Mouse (Mus musculus) left cerebral cortex, adult 6 months (tissue): ENCODE measurements around the gene Ilk. TPM values are rescaled to one million over a fixed set of nuclear protein-coding genes. Genes with fewer than 3 reads are reported as not detected.

Source experiments
- long read RNA-seq, 2 experiments: library from polyadenylated mRNA; unstranded; transcript quantifications; one replicate each; pipeline ENCODE4 v2.0.0; 2019 to 2020
- polyA plus RNA-seq: library from polyadenylated mRNA; unstranded; fragments of <200 nt; fragmentation: Nextera tagmentation; gene quantifications from 2 replicates; pipeline ENCODE4 v1.2.3, GENCODE M21; 2021

The Ilk gene
- 53.5 and 86.9 TPM in 2 replicates for polyA plus RNA-seq
- long read RNA-seq, experiment 1, transcript Ilk-212 (13 exons, 1,749 nt): minor isoform, 9 of 411 reads
- long read RNA-seq, experiment 1, transcript Ilk-201 (13 exons, 1,795 nt): major isoform, 315 of 411 reads
- long read RNA-seq, experiment 1, partial matches to known transcripts: 30 of 411 reads
- long read RNA-seq, experiment 1, other reads (novel, unspliced or antisense): 57 of 411 reads
- long read RNA-seq, experiment 2, transcript Ilk-201 (13 exons, 1,795 nt): major isoform, 45 of 69 reads
- long read RNA-seq, experiment 2, partial matches to known transcripts: 19 of 69 reads
- long read RNA-seq, experiment 2, other reads (novel, unspliced or antisense): 4 of 69 reads

DNA sequence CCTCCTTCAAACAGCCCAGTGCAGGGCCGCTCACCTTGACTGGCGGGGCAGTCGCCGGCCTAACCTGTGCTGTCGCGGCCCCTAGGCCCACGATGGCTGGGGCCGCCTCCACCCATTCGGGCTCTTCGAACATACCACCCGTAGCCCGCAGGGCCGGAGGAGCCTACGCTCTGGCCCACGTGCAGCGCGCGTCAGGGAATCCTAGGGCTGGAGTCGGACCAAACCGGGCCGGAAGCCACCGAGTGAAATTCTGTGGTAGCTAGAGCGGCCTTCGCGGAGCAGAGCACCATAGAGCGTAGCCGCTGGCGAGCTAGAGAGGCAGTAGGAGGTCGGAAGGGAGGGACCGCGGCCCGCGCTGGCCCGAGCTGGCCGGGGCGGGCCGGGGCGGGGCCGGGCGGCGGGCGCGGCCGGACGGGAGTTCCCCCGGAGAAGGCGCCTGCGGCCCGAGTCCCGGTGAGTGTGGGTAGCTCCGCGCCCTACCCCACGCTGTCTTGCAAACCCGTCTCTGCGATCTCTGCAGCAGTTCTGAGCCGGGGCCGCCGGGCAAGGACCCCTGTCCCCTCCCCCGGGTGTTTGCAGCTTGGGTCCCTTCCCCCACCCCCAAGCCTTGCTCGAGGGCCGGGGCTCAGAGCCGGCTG, at the start of gene Ilk:
Ilk (plus strand) TSS at position 329 of the 638 bp plus-strand sequence.

DNA sequence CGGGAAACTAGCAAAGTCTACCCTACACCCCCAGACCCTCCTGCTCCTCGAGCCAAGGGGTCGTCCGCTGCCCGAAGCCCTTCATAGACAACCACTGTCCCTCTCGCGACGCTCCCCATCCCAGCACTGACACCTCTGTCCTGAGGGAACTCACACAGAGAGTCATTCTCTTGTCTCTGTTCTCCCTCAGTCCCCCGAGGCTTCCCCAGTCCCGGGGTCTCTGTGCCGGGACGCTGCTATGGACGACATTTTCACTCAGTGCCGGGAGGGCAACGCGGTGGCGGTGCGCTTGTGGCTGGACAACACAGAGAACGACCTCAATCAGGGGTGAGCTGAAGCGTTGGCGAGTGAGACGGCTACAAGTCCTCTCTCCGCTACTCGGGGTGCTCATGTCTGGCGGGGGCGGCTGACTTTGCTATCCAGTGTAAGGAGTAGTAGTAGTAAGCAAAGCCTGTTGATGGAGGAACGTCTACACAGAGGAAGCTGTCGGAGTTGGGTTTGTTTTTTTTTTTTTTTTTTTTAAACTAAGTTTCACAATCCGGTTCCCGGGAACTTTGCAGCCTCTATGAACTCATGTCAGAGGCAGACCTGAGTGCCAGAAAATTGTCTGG, 624 bp downstream of the Ilk start, which contains the start of gene Rrp8:
Rrp8 (minus strand) TSS at position 475 of the 611 bp plus-strand sequence.

DNA sequence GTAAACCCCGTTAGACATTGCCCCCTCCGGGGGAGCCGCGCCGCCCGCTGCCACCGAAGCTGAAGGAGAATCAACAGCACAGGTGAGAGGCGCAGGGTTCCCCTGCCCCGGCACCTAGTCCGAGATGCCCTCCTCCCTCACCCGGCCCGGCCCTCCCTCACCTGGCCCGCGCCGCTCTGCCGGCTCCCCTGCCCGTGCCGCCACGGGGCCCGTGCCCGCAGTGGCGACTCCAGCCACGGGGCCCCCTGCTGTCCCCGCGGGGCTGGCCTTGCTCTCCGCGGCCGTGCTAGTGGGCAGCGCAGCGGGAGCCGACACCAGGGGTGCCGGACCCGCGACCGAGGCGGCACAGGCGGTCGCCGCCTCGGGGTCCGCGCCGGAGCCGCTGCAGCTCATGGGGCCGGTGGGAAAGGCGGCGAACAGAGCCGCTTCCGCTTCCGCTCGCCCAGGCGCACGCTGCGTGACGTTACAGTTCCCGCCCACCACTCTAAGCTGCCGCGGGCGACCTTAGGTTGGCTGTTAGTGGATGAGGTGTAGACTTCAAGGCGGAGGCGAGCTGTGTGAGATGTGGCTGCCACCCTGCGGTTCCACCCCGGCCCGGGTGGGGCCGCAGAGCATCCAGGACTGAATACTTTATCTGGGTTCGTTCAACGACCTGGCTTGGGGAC, 7.7 kb downstream of the Ilk start, which contains the start of gene Taf10:
Taf10 (minus strand) TSS at position 436 of the 665 bp plus-strand sequence.

DNA sequence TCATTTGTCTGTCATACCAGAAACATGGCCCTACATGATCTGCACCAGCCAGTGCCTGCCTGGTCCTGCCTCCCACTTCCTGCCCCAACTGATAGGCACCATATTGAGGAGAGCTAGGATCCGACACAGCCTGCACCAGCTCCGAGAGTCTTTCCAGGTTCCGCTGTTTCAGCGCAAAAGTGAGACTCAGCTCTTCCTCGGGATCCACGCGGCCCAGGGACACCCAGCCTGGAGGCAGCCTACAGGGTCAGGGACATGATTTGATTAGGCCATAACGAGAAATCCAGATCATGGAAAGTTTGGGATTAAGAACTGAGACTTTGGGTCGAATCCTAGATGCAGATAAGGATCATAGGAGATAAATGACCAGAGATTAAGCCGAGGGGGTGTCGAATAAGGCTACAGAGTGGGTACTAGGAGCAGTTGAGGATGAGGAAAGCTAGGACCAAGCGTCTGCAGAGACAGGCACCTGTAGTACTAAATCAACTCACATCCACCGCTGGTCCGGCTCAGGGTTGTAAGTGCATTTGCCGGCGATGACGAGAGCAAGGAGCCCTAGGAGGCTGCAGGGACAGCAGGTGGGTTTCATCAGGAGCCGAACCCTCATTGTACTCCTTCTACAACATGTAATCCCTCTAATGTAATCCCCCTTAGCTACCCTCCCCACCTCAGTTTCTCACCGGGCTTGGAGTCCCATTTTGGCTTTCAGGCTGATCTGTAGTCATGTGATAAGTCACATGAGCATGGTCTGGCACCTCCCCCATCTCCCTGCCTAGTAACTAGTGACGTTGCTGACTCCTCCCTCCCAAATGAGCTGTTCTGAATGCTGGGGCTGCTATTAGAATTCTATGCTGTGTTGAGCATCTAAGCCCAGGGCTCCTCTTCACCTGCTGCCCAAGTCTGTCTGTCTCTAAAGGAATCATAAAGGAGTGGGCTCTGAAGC, 15.4 kb downstream of the Ilk start, which contains the start of gene Tpp1:
Tpp1 (minus strand) TSS at position 745 of the 943 bp plus-strand sequence.

GRCm38 (mm10) chr7:105787285-105788140, 51.1 kb downstream of the Ilk start, which contains the start of gene Dchs1:
Gene Dchs1 (minus strand): TSS chr7:105787654.

Other genes starting within 250 kb of the Ilk start
- gene Smpd1, start 182.2 kb upstream of the Ilk start, polyA plus RNA-seq: 91.4 and 99.7 TPM in 2 replicates
- gene Apbb1, start 154.9 kb upstream of the Ilk start, polyA plus RNA-seq: 463 and 483 TPM in 2 replicates
- 0.49 and 1.2 TPM in 2 replicates for gene Hpx, start 136.5 kb upstream of the Ilk start, polyA plus RNA-seq
- 37.4 and 60.6 TPM in 2 replicates for gene Trim3, start 103.0 kb upstream of the Ilk start, polyA plus RNA-seq
- gene Timm10b, start 96.5 kb upstream of the Ilk start, polyA plus RNA-seq: 219 and 252 TPM in 2 replicates
- 48.2 and 50.0 TPM in 2 replicates for gene Arfip2, start 96.2 kb upstream of the Ilk start, polyA plus RNA-seq
- gene Gm45799, start 96.0 kb upstream of the Ilk start, polyA plus RNA-seq: 11.6 and 35.0 TPM in 2 replicates
- gene Dnhd1, start 85.8 kb upstream of the Ilk start, polyA plus RNA-seq: 0.26 and 0.39 TPM in 2 replicates
- 6.3 and 7.6 TPM in 2 replicates for gene Rrp8, start 793 bp downstream of the Ilk start, polyA plus RNA-seq
- gene Taf10, start 7.8 kb downstream of the Ilk start, polyA plus RNA-seq: 10.5 and 82.1 TPM in 2 replicates
- gene Tpp1, start 15.6 kb downstream of the Ilk start, polyA plus RNA-seq: 67.3 and 125 TPM in 2 replicates
- 0.61 and 1.1 TPM in 2 replicates for gene Dchs1, start 51.1 kb downstream of the Ilk start, polyA plus RNA-seq
- 281 and 283 TPM in 2 replicates for gene Mrpl17, start 74.5 kb downstream of the Ilk start, polyA plus RNA-seq
- gene Gm4070, start 217.4 kb downstream of the Ilk start, polyA plus RNA-seq: 0.84 and 2.2 TPM in 2 replicates